Mouse (Mus musculus) kidney, embryonic 15.5 days (tissue): ENCODE data around the gene D630039A03Rik. TPM values are rescaled to one million over a fixed set of nuclear protein-coding genes. Genes with fewer than 3 reads are reported as not detected.

Source experiments
- polyA plus RNA-seq: library from polyadenylated mRNA; unstranded; fragments of >200 nt; fragmentation: Nextera tagmentation; extraction: Ambion mirVana; gene quantifications from 2 replicates; pipeline ENCODE4 v1.2.1, GENCODE M21; 2015

The D630039A03Rik gene
- polyA plus RNA-seq, 1 experiment from 2014 or later: 1.2 TPM

Other genes starting within 250 kb of the D630039A03Rik start
- gene Akap2, start 198.6 kb downstream of the D630039A03Rik start, polyA plus RNA-seq: 22.8 and 27.8 TPM in 2 replicates
- 476 and 514 TPM in 2 replicates for gene Txn1, start 40.1 kb upstream of the D630039A03Rik start, polyA plus RNA-seq
- not detected in 2 replicates for gene Txndc8, start 92.8 kb upstream of the D630039A03Rik start, polyA plus RNA-seq